Comparison of ENCODE assay signal across 12 mouse cellular contexts in genomic region chr7:122544616-122545015, GRCm38 (mm10).
"Had no signal": no experiment of that assay in that cellular context is flagged by ENCODE, and none has a peak within 500 bp of the region (broad histone marks: within the 10 kb centered on the region; RNA-seq: fewer than 3 reads in every experiment).

No protein-coding gene starts in this region.

- DNase-seq: retina, postnatal 1 day; right cerebral cortex, adult 18-20 months; right cerebral cortex, postnatal 14 days; right cerebral cortex, postnatal 25 days; right cerebral cortex, postnatal 4 days; spleen, adult 18-20 months; thymus, adult 18-20 months; thymus, adult 2 months; thymus, postnatal 14 days; thymus, postnatal 25 days; thymus, postnatal 36 days; thymus, postnatal 4 days had no signal
